Mouse (Mus musculus): ENCODE data around the gene Tgfbi.

- TF ChIP-seq CTCF (IDR thresholded peaks at IDR 0.05; ENCODE audit: low read depth) (peak; percentile 56), EP300 (IDR thresholded peaks at IDR 0.05; ENCODE audit: low read depth) (no peak)
Measured at GRCm38 (mm10) chr13:56641746-56642145, 32.4 kb downstream of the Tgfbi start.
